Mouse (Mus musculus) lung, embryonic 16.5 days (tissue): Measurements from ENCODE around the gene Ovgp1. TPM values are rescaled to one million over a fixed set of nuclear protein-coding genes. Genes with fewer than 3 reads are reported as not detected.

ENCODE experiments used
- ATAC-seq: fragments of 200-750 bp; cut with Nextera tagmentation; 2 replicates; pipeline ENCODE4 v1.8.0; 2017; ENCODE audit warnings: low read depth, mild to moderate bottlenecking, moderate library complexity
- H3K27ac ChIP-seq: fragments of 300-500 bp; sonication (generic); 2 replicates; pipeline ENCODE4 v1.5.1; 2014; ENCODE audit warnings: mild to moderate bottlenecking, control low read depth, low read length
- H3K27me3 ChIP-seq: fragments of 300-500 bp; sonication (generic); 2 replicates; pipeline ENCODE4 v1.6.1; 2014; ENCODE audit warnings: low read depth, low read length, mixed read lengths; ENCODE audit not compliant: control insufficient read depth, insufficient read depth
- H3K36me3 ChIP-seq: fragments of 300-500 bp; sonication (generic); 2 replicates; pipeline ENCODE4 v1.6.1; 2014; ENCODE audit warnings: low read length; ENCODE audit not compliant: control insufficient read depth, insufficient read depth
- H3K4me1 ChIP-seq: fragments of 300-500 bp; sonication (generic); replicated peaks from 2 replicates; pipeline ENCODE4 v1.6.1; 2014; ENCODE audit warnings: low read length, mixed read lengths; ENCODE audit not compliant: control insufficient read depth, insufficient read depth
- H3K4me2 ChIP-seq: fragments of 300-500 bp; sonication (generic); 2 replicates; pipeline ENCODE4 v1.6.1; 2014; ENCODE audit warnings: low read depth, low read length, control low read depth
- H3K4me3 ChIP-seq: fragments of 300-500 bp; sonication (generic); 2 replicates; pipeline ENCODE4 v1.5.1; 2014; ENCODE audit warnings: mild to moderate bottlenecking, low read length, control low read depth
- H3K9ac ChIP-seq: fragments of 300-500 bp; sonication (generic); 2 replicates; pipeline ENCODE4 v1.6.1; 2014; ENCODE audit warnings: low read length, control low read depth
- H3K9me3 ChIP-seq: fragments of 300-500 bp; sonication (generic); 2 replicates; pipeline ENCODE4 v1.6.1; 2016; ENCODE audit warnings: low read length; ENCODE audit not compliant: control insufficient read depth
- WGBS: fragments of 180-500 bp; shearing (Covaris S2); extraction: QIAGEN DNeasy Blood & Tissue Kit; methylation state at CpG from one replicate; pipeline ENCODE4 v1.1.7; 2014; 5-methylcytosine and 5-hydroxymethylcytosine counted together
- polyA plus RNA-seq: library from polyadenylated mRNA; unstranded; fragments of >200 nt; fragmentation: Nextera tagmentation; extraction: Ambion mirVana; gene quantifications from 2 replicates; pipeline ENCODE4 v1.2.1, GENCODE M21; 2015

Gene Ovgp1
- polyA plus RNA-seq, 1 experiment from 2014 or later, result 0.97 TPM

GRCm38 (mm10) chr3:105935033-105935432 lies 38.5 kb upstream of the Ovgp1 start:
- 41% methylated on average over 5 of the region's 5 CpGs for WGBS
- H3K36me3 ChIP-seq, result no peaks in the 10 kb centered on the region; the same call in 1 of the 2 replicates
- H3K27me3 ChIP-seq, result no peaks in the 10 kb centered on the region
- no peak overlapping the region for H3K9ac ChIP-seq
- H3K27ac ChIP-seq, result peak overlapping the region; percentile 21
- no peak overlapping the region for H3K4me3 ChIP-seq
- peaks cover 6% of the 10 kb centered on the region for H3K4me1 ChIP-seq
- no peak overlapping the region for H3K4me2 ChIP-seq
- no peaks in the 10 kb centered on the region for H3K9me3 ChIP-seq
- ATAC-seq, result peak; percentile 60; the same call in 1 of the 2 replicates

- 78% methylated on average over 4 of the region's 4 CpGs for WGBS
- peaks cover 5% of the 10 kb centered on the region for H3K36me3 ChIP-seq
- no peak overlapping the region for H3K27ac ChIP-seq
- no peak overlapping the region for H3K4me3 ChIP-seq
- H3K27me3 ChIP-seq, result no peaks in the 10 kb centered on the region
- H3K4me2 ChIP-seq, result no peak overlapping the region
- H3K9ac ChIP-seq, result no peak overlapping the region
- no peaks in the 10 kb centered on the region for H3K9me3 ChIP-seq
- ATAC-seq, result no peak
- peaks cover 6% of the 10 kb centered on the region for H3K4me1 ChIP-seq
These were observed 37.4 kb upstream of the Ovgp1 start for GRCm38 (mm10) chr3:105936111-105936510.

- no peak for ATAC-seq
- Histone ChIP-seq H3K4me1 (no peaks in the 10 kb centered on the region), H3K4me2 (no peak overlapping the region), H3K27me3 (no peaks in the 10 kb centered on the region), H3K27ac (no peak overlapping the region), H3K4me3 (no peak overlapping the region), H3K9ac (no peak overlapping the region), H3K36me3 (peaks cover 46% of the 10 kb centered on the region), H3K9me3 (no peaks in the 10 kb centered on the region)
- 93% methylated on average over 7 of the region's 7 CpGs for WGBS
These were observed 22.2 kb upstream of the Ovgp1 start for GRCm38 (mm10) chr3:105951348-105951747.

- Histone ChIP-seq H3K9ac (no peak overlapping the region), H3K4me2 (no peak overlapping the region), H3K27ac (no peak overlapping the region), H3K9me3 (no peaks in the 10 kb centered on the region), H3K4me3 (no peak overlapping the region), H3K27me3 (no peaks in the 10 kb centered on the region), H3K36me3 (peaks cover 13% of the 10 kb centered on the region), H3K4me1 (peaks cover 18% of the 10 kb centered on the region)
- ATAC-seq, result no peak
- 95% methylated on average over 1 of the region's 1 CpGs for WGBS
These were observed 16.3 kb upstream of the Ovgp1 start for GRCm38 (mm10) chr3:105957235-105957634.

GRCm38 (mm10) chr3:105958204-105958603 lies 15.3 kb upstream of the Ovgp1 start:
- no peak for ATAC-seq
- H3K27ac ChIP-seq, result no peak overlapping the region

GRCm38 (mm10) chr3:105958974-105959580 lies 14.4 kb upstream of the Ovgp1 start, which contains the start of gene Wdr77:
TSS of gene Wdr77 (plus strand) at chr3:105959369.
- Histone ChIP-seq H3K9me3 (no peaks in the 10 kb centered on the region), H3K9ac (peak within 1 kb of the TSS; percentile 97), H3K4me1 (peaks cover 18% of the 10 kb centered on the region), H3K27ac (peak within 1 kb of the TSS; percentile 87), H3K4me2 (peak within 1 kb of the TSS; percentile 83), H3K4me3 (peak within 1 kb of the TSS; percentile 80), H3K27me3 (no peaks in the 10 kb centered on the region), H3K36me3 (peaks cover 10% of the 10 kb centered on the region; the same call in 1 of the 2 replicates)
- ATAC-seq, result peak; percentile 98
- WGBS, result under 1% methylated on average over 50 of the region's 52 CpGs

More at GRCm38 (mm10) chr3:105958204-105958603, 15.3 kb upstream of the Ovgp1 start:
- H3K4me1 ChIP-seq, result peaks cover 18% of the 10 kb centered on the region
- H3K36me3 ChIP-seq, result peaks cover 10% of the 10 kb centered on the region; the same call in 1 of the 2 replicates
- 32% methylated on average over 5 of the region's 5 CpGs for WGBS
- H3K4me3 ChIP-seq, result peak overlapping the region; percentile 80
- H3K9me3 ChIP-seq, result no peaks in the 10 kb centered on the region
- H3K27me3 ChIP-seq, result no peaks in the 10 kb centered on the region
- peak overlapping the region; percentile 97 for H3K9ac ChIP-seq
- H3K4me2 ChIP-seq, result peak overlapping the region; percentile 79

- ATAC-seq, result peak; percentile 61
- Histone ChIP-seq H3K9me3 (no peaks in the 10 kb centered on the region), H3K4me2 (peak overlapping the region; percentile 83), H3K36me3 (peaks cover 14% of the 10 kb centered on the region), H3K27me3 (no peaks in the 10 kb centered on the region), H3K4me3 (peak overlapping the region; percentile 80), H3K4me1 (peaks cover 18% of the 10 kb centered on the region), H3K27ac (peak overlapping the region; percentile 26; the same call in 1 of the 2 replicates), H3K9ac (peak overlapping the region; percentile 83)
- WGBS, result 1% methylated on average over 26 of the region's 26 CpGs
These were observed 13.9 kb upstream of the Ovgp1 start for GRCm38 (mm10) chr3:105959585-105959984.

GRCm38 (mm10) chr3:105959999-105960398 lies 13.5 kb upstream of the Ovgp1 start, which contains the start of gene Atp5f1:
TSS of gene Atp5f1 (minus strand) at chr3:105960099.
- H3K4me3 ChIP-seq, result peak within 1 kb of the TSS; percentile 80
- H3K4me2 ChIP-seq, result peak within 1 kb of the TSS; percentile 83
- ATAC-seq, result no peak
- H3K9me3 ChIP-seq, result no peaks in the 10 kb centered on the region
- peak within 1 kb of the TSS; percentile 87 for H3K27ac ChIP-seq
- 3% methylated on average over 6 of the region's 6 CpGs for WGBS
- peaks cover 18% of the 10 kb centered on the region for H3K36me3 ChIP-seq
- H3K9ac ChIP-seq, result peak within 1 kb of the TSS; percentile 97
- H3K4me1 ChIP-seq, result peaks cover 18% of the 10 kb centered on the region
- no peaks in the 10 kb centered on the region for H3K27me3 ChIP-seq

- Histone ChIP-seq H3K4me1 (peaks cover 18% of the 10 kb centered on the region), H3K27me3 (no peaks in the 10 kb centered on the region), H3K9me3 (no peaks in the 10 kb centered on the region), H3K4me3 (no peak overlapping the region), H3K9ac (no peak overlapping the region), H3K36me3 (peaks cover 21% of the 10 kb centered on the region), H3K4me2 (peak overlapping the region; percentile 83; the same call in 1 of the 2 replicates), H3K27ac (no peak overlapping the region)
- WGBS, result 90% methylated on average over 2 of the region's 2 CpGs
- no peak for ATAC-seq
These were observed 12.8 kb upstream of the Ovgp1 start for GRCm38 (mm10) chr3:105960700-105961099.
